Mouse (Mus musculus) forebrain, embryonic 14.5 days (tissue): Measurements from ENCODE around the gene Ppp1r26. TPM values are rescaled to one million over a fixed set of nuclear protein-coding genes. Genes with fewer than 3 reads are reported as not detected.
"Not testable (repeated sequence)": the region's sequence is repeated elsewhere in the genome, so short reads cannot be mapped to it uniquely, and the experiment has no call there.

ENCODE experiments used
- ATAC-seq: fragments of 200-750 bp; cut with Nextera tagmentation; 2 replicates; pipeline ENCODE4 v1.8.0; 2017; ENCODE audit warnings: mild to moderate bottlenecking, moderate library complexity
- DNase-seq: peaks from one replicate; pipeline ENCODE4 v3.0.0-alpha.2; 2015; ENCODE audit warnings: low spot score
- H3K27ac ChIP-seq: fragments of 300-500 bp; sonication (generic); 2 replicates; pipeline ENCODE4 v1.5.1; 2014; ENCODE audit warnings: low read depth, mild to moderate bottlenecking, control low read depth, low read length, moderate library complexity
- H3K27me3 ChIP-seq: fragments of 300-500 bp; sonication (generic); replicated peaks from 2 replicates; pipeline ENCODE4 v1.6.1; 2014; ENCODE audit warnings: low read length, control low read depth, mixed read lengths; ENCODE audit not compliant: control insufficient read depth, insufficient read depth
- H3K36me3 ChIP-seq: fragments of 300-500 bp; sonication (generic); 2 replicates; pipeline ENCODE4 v1.6.1; 2014; ENCODE audit warnings: low read length, control low read depth; ENCODE audit not compliant: control insufficient read depth, insufficient read depth
- H3K4me1 ChIP-seq: fragments of 300-500 bp; sonication (generic); 2 replicates; pipeline ENCODE4 v1.6.1; 2014; ENCODE audit warnings: antibody characterized with exemption, low read length, control low read depth; ENCODE audit not compliant: control insufficient read depth, insufficient read depth
- H3K4me2 ChIP-seq: fragments of 300-500 bp; sonication (generic); 2 replicates; pipeline ENCODE4 v1.6.1; 2014; ENCODE audit warnings: mild to moderate bottlenecking, control low read depth, low read length
- H3K4me3 ChIP-seq: fragments of 300-500 bp; sonication (generic); 2 replicates; pipeline ENCODE4 v1.5.1; 2014; ENCODE audit warnings: low read depth, low read length, control low read depth
- H3K9ac ChIP-seq: fragments of 300-500 bp; sonication (generic); 2 replicates; pipeline ENCODE4 v1.6.1; 2014; ENCODE audit warnings: mild to moderate bottlenecking, low read length, control low read depth, moderate library complexity
- H3K9me3 ChIP-seq: fragments of 300-500 bp; sonication (generic); replicated peaks from 2 replicates; pipeline ENCODE4 v1.6.1; 2016; ENCODE audit warnings: low read length, control low read depth, mixed read lengths; ENCODE audit not compliant: control insufficient read depth
- WGBS: fragments of 180-500 bp; shearing (Covaris S2); extraction: QIAGEN DNeasy Blood & Tissue Kit; methylation state at CpG from one replicate; pipeline ENCODE4 v1.1.7; 2014; 5-methylcytosine and 5-hydroxymethylcytosine counted together
- polyA plus RNA-seq: library from polyadenylated mRNA; unstranded; fragments of >200 nt; fragmentation: Nextera tagmentation; extraction: Ambion mirVana; gene quantifications from 2 replicates; pipeline ENCODE4 v1.2.1, GENCODE M21; 2014

Ppp1r26 gene
- polyA plus RNA-seq, 1 experiment from 2014 or later, result 4.6 TPM

- WGBS, result 89% methylated on average over 8 of the region's 8 CpGs
- not testable (repeated sequence) for ATAC-seq, H3K27ac ChIP-seq, H3K9me3 ChIP-seq, H3K9ac ChIP-seq, H3K4me1 ChIP-seq, H3K4me3 ChIP-seq, H3K27me3 ChIP-seq, H3K4me2 ChIP-seq, DNase-seq
- H3K36me3 ChIP-seq, result peaks cover 32% of the 10 kb centered on the region
Observed at GRCm38 (mm10) chr2:28472011-28472410, 25.4 kb downstream of the Ppp1r26 start.

GRCm38 (mm10) chr2:28477993-28478392 lies 31.4 kb downstream of the Ppp1r26 start:
- not testable (repeated sequence) for H3K4me3 ChIP-seq, H3K4me1 ChIP-seq, H3K4me2 ChIP-seq, ATAC-seq, DNase-seq, H3K9me3 ChIP-seq, H3K27ac ChIP-seq, H3K27me3 ChIP-seq, H3K9ac ChIP-seq, H3K36me3 ChIP-seq
- WGBS, result 87% methylated on average over 5 of the region's 5 CpGs

GRCm38 (mm10) chr2:28479208-28480204 lies 32.9 kb downstream of the Ppp1r26 start:
- H3K9me3 ChIP-seq, result no peaks in the 10 kb centered on the region
- no peaks in the 10 kb centered on the region for H3K4me1 ChIP-seq
- no peak overlapping the region for H3K4me3 ChIP-seq
- H3K9ac ChIP-seq, result no peak overlapping the region
- H3K27ac ChIP-seq, result no peak overlapping the region
- H3K4me2 ChIP-seq, result no peak overlapping the region
- DNase-seq (no peak), ATAC-seq (no peak)
- no peaks in the 10 kb centered on the region for H3K36me3 ChIP-seq
- H3K27me3 ChIP-seq, result no peaks in the 10 kb centered on the region
- 84% methylated on average over 20 of the region's 20 CpGs for WGBS

DNA sequence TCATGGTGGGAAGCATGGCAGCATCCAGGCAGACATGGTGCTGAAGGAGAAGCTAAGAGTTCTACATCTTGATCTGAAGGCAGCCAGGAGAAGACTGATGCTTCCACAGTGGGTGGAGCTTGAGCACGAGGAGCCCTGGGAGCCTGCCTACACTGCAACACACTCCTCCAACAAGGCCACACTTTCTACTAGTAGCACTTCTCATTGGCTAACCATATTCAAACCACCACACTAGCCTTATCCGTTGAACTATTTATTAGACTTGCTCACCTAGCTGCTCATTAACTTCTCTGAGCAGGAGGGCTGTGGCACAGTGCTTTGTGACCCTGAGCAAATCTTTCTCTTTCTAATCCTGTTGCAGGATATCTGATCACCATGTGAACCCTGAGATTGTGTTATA lies 37.3 kb downstream of the Ppp1r26 start:
- H3K27ac ChIP-seq, result no peak overlapping the region
- no peak for DNase-seq
- no peaks in the 10 kb centered on the region for H3K27me3 ChIP-seq
- H3K4me2 ChIP-seq, result no peak overlapping the region
- 76% methylated on average over 2 of the region's 2 CpGs for WGBS
- H3K9me3 ChIP-seq, result no peaks in the 10 kb centered on the region
- no peaks in the 10 kb centered on the region for H3K4me1 ChIP-seq
- no peaks in the 10 kb centered on the region for H3K36me3 ChIP-seq
- H3K4me3 ChIP-seq, result no peak overlapping the region
- no peak for ATAC-seq
- no peak overlapping the region for H3K9ac ChIP-seq

DNA sequence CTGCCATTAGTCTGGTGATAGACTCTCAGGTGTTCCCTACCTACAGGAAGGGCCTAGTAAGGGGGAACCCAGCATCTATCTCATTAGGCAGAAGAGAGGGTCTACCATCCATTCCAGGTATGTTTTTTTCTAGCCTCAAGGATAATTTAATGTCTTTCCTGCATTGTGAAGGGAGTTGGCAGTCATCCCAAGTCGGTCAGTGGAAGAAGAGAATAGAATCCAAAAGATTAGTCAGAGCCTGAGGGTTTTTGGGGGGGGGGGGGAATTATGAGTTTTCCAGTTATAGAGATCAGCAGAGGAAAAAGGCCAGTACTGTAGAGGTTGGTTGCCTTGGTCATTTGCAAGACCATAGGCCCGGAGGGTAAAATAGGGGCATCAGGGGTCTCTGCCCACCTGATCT lies 47.9 kb downstream of the Ppp1r26 start:
- H3K27me3 ChIP-seq, result no peaks in the 10 kb centered on the region
- ATAC-seq (no peak), DNase-seq (no peak)
- no peaks in the 10 kb centered on the region for H3K36me3 ChIP-seq
- H3K4me2 ChIP-seq, result no peak overlapping the region
- WGBS, result 90% methylated on average over 2 of the region's 2 CpGs
- H3K27ac ChIP-seq, result no peak overlapping the region
- no peaks in the 10 kb centered on the region for H3K4me1 ChIP-seq
- no peak overlapping the region for H3K9ac ChIP-seq
- H3K4me3 ChIP-seq, result no peak overlapping the region
- no peaks in the 10 kb centered on the region for H3K9me3 ChIP-seq

DNA sequence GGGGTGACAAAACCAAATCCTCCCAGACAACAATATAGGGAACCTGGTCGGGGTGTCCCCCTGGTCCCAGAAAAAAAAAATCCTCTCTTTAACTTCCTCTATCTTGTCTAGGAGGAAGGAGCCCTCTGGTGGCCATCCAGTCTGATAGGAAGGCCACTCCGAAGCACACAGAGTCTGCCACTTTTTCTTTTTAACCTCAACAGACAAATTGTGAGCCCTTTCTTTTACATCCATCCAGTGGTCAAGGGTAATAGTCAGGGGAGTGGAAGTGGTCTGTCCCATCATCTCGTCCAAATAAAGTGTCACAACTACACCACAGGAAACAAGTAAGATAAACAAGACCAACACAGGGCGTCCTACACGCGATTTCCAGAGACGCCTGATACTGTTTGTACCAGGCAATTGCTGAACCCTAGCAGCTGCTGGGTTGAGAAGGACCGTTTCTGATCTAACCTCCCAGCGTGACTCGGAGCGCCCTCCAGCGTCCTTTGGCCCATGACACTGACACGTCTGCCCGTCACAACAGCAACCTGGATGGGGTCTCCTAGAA lies 48.7 kb downstream of the Ppp1r26 start:
- whole genome bisulfite sequencing, result 89% methylated on average over 14 of the region's 14 CpGs
- H3K4me3 ChIP-seq, result no peak overlapping the region
- H3K9me3 ChIP-seq, result no peaks in the 10 kb centered on the region
- H3K27ac ChIP-seq, result no peak overlapping the region
- no peaks in the 10 kb centered on the region for H3K36me3 ChIP-seq
- ATAC-seq (no peak), DNase-seq (no peak)
- no peak overlapping the region for H3K4me2 ChIP-seq
- H3K4me1 ChIP-seq, result no peaks in the 10 kb centered on the region
- H3K27me3 ChIP-seq, result no peaks in the 10 kb centered on the region
- no peak overlapping the region for H3K9ac ChIP-seq

DNA sequence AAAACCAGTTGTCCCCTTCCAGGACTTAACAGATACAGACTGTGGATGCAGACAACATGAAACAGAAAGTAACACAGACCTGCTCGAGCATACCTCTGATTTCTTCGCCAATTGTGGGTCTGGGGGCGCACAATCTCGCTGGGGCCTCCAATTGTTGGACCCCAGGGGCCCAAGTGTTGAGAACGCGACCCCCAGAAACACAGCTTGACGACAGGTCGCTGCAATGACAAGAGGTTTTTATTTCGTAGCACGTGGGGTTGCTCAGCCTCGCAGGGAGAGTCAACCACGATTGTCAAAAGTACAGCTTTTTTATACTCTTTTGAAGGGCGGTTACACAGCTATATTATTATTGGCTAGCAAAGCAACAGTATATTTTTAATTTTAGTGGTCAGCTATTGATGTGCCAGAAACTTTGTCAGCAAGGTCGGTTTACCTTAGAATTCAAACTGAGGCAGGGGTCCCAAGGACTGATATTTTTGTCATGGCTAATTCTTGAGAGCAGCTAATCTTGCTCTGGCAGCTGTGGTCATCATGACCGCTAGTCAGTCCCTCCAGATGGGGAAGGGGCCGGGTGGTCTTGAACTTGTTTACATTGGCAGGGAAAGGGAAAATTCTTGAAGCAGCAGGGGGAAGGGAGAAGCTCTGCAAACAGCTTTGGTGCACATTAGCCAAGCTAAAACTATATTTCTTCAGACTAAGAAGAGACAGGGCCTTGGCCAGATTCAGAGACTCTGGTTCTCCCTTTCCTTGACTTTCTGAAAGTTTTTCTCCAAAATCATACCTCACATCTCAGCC lies 49.4 kb downstream of the Ppp1r26 start:
- Histone ChIP-seq H3K9ac (no peak overlapping the region), H3K9me3 (no peaks in the 10 kb centered on the region), H3K4me3 (no peak overlapping the region), H3K4me1 (no peaks in the 10 kb centered on the region), H3K27ac (no peak overlapping the region), H3K27me3 (no peaks in the 10 kb centered on the region), H3K36me3 (no peaks in the 10 kb centered on the region), H3K4me2 (no peak overlapping the region)
- no peak for DNase-seq
- 87% methylated on average over 16 of the region's 16 CpGs for WGBS
- no peak for ATAC-seq

DNA sequence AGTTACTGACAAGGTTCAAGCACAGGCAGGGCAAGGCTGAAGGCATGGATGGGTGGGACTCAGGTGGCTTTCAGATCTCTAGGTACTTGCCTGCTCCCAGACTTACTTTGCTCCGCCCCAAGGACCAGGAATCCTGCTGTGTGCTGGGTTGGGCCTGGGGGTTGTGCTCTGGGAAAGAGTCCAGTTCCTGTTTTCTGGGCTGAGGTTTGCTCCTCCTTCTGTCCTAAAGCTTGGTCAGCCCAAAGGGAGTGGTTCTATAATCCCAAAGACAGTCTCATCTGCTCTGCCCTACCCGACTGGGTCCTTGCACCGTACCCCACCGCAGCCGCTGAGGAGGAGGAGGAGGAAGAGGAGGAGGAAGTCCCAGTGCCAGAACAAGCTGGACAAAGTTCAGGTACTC lies 50.1 kb downstream of the Ppp1r26 start, which contains the start of gene Gbgt1:
Gene Gbgt1 (plus strand): TSS at position 221 of the 400 bp plus-strand sequence.
- Histone ChIP-seq H3K4me1 (no peaks in the 10 kb centered on the region), H3K9me3 (no peaks in the 10 kb centered on the region), H3K36me3 (no peaks in the 10 kb centered on the region), H3K4me3 (no peak within 1 kb of the TSS), H3K27ac (no peak within 1 kb of the TSS), H3K9ac (no peak within 1 kb of the TSS), H3K4me2 (no peak within 1 kb of the TSS), H3K27me3 (no peaks in the 10 kb centered on the region)
- ATAC-seq (no peak), DNase-seq (no peak)
- WGBS, result 89% methylated on average over 5 of the region's 5 CpGs
